Mouse (Mus musculus): Measurements from ENCODE around the gene Kifap3.

DNA sequence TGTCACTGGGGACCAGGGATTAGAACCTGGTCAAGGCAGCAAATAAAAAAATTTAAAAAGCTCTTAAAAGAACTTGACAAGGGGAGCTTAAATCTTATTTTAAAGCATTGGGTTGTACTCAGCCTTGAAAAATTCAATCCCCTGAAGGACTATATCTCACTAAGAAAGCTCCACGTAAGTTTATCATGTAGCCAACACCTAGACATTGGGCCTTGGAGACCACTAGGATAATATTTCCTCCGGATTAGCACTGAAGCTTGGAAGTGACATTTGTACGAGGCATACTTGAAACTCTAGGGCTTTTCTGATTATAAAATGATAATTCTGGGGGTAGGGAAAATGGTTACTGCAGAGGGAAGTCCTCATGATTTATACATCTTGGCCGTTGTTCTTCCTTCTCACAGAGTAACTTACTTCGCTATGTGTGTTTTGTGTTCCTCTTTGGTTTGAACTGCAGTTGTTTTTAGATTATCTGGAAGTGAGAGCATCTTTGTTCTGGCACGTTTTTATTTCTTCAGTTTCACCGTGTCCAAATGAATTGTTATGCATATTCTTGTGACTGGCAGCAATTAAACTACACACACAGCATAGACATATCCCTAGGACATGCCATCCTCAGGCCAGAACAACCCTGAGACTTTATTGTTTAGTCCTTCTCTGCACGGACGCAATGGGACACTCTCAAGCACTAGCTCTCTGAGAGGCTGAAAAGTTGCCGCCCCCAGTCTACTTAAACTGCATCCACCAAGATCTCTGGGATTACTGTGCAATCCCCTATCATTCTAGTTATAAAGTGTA, 42.7 kb upstream of the Kifap3 start:
- TF ChIP-seq CTCF (IDR thresholded peaks at IDR 0.05; ENCODE audit: low read depth): no peak
- no peak for TF ChIP-seq EP300 (IDR thresholded peaks at IDR 0.05; ENCODE audit: low read depth)

Measured in heart, postnatal 0 days (tissue).